10 mouse cellular contexts compared by ENCODE assay signal in the genomic region with DNA sequence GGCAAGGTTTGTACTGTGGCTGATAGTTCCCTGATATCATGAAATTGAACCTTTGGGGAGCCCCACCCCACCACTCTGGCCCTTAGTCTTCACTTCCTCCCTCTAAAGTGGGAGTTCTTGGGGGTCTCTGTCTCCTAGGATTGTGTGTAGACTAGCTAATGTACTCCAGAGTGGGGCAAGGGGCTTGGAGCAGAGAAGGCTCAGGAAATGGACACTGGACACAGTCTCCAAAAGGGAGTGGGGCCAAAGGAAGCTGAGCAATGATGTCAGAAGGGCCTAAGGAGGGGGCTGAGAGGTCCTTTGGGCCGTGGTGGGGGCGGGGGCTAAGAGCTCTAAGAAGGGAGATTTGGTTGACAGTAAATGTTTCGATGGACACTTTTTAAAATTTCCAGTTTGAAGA. TPM values are rescaled to one million over a fixed set of nuclear protein-coding genes. Genes with fewer than 3 reads are reported as not detected.
DNase-seq lines count a peak whose midpoint lies in the region; ATAC-seq lines count a peak whose summit lies in the region.
"Had no signal": no experiment of that assay in that cellular context is flagged by ENCODE, and none has a peak within 500 bp of the region (broad histone marks: within the 10 kb centered on the region; RNA-seq: fewer than 3 reads in every experiment).

No protein-coding gene starts in this region.

- no peak for ATAC-seq in hindbrain, embryonic 11.5 days (ENCODE audit: low FRiP score)
- no peak for ATAC-seq in hindbrain, embryonic 14.5 days (ENCODE audit: low FRiP score)
- no peak for ATAC-seq in midbrain, embryonic 13.5 days
- ATAC-seq in megakaryocyte-erythroid progenitor cell, adult 5-6 weeks (replicated peaks; ENCODE audit: low FRiP score, low TSS enrichment, poor library complexity, severe bottlenecking): no peak

- H3K9me3 ChIP-seq in hindbrain, embryonic 10.5 days: no peaks in the 10 kb centered on the region
- H3K9me3 ChIP-seq in hindbrain, embryonic 11.5 days (ENCODE audit: control insufficient read depth, low read length): no peaks in the 10 kb centered on the region
- H3K9me3 ChIP-seq in hindbrain, embryonic 14.5 days (ENCODE audit: control insufficient read depth, low read length): no peaks in the 10 kb centered on the region
- H3K9me3 ChIP-seq in midbrain, embryonic 13.5 days: no peaks in the 10 kb centered on the region

- H3K4me3 ChIP-seq in hindbrain, embryonic 10.5 days: peak overlapping the region; percentile 95
- H3K4me3 ChIP-seq in hindbrain, embryonic 11.5 days (ENCODE audit: low read depth, low read length): no peak overlapping the region
- H3K4me3 ChIP-seq in brown adipose tissue, adult 24 weeks (ENCODE audit: insufficient read depth, low read depth, low read length): peak overlapping the region; percentile 93
- H3K4me3 ChIP-seq in hindbrain, embryonic 14.5 days (replicated peaks; ENCODE audit: low read length): peak overlapping the region; percentile 85
- H3K4me3 ChIP-seq in midbrain, embryonic 13.5 days (replicated peaks): peak overlapping the region; percentile 86; the same call in 1 of the 2 replicates

- H3K9ac ChIP-seq in hindbrain, embryonic 11.5 days (ENCODE audit: low read depth, low read length): no peak overlapping the region
- peak overlapping the region; percentile 97 for H3K9ac ChIP-seq in hindbrain, embryonic 14.5 days
- H3K9ac ChIP-seq in midbrain, embryonic 13.5 days (replicated peaks): peak overlapping the region; percentile 88

- H3K4me2 ChIP-seq in hindbrain, embryonic 11.5 days (replicated peaks; ENCODE audit: low read depth, low read length): no peak overlapping the region
- peak overlapping the region; percentile 64 for H3K4me2 ChIP-seq in hindbrain, embryonic 14.5 days (replicated peaks)
- peak overlapping the region; percentile 91 for H3K4me2 ChIP-seq in midbrain, embryonic 13.5 days (replicated peaks)

- DNase-seq in hindbrain, embryonic 10.5 days (ENCODE audit: low spot score): no peak
- DNase-seq in hindbrain, embryonic 11.5 days (ENCODE audit: low spot score): no peak
- no peak for DNase-seq in hindbrain, embryonic 14.5 days (ENCODE audit: low spot score)
- no peak for DNase-seq in cerebellum, postnatal 4 days (ENCODE audit: low spot score in 2 of 2)
- no peak for DNase-seq in left cerebral cortex, adult 11 months (ENCODE audit: low spot score)
- DNase-seq: cerebellum, postnatal 25 days had no signal

- peaks cover 39% of the 10 kb centered on the region for H3K36me3 ChIP-seq in hindbrain, embryonic 10.5 days
- no peaks in the 10 kb centered on the region for H3K36me3 ChIP-seq in hindbrain, embryonic 11.5 days (ENCODE audit: control insufficient read depth, insufficient read depth, low read length)
- H3K36me3 ChIP-seq in hindbrain, embryonic 14.5 days (replicated peaks; ENCODE audit: control insufficient read depth, insufficient read depth): no peaks in the 10 kb centered on the region
- H3K36me3 ChIP-seq in midbrain, embryonic 13.5 days: 0 out of 2 replicates have a peak, but pooled peaks cover 3% of the 10 kb centered on the region

- H3K4me1 ChIP-seq in hindbrain, embryonic 10.5 days (replicated peaks): peaks cover 70% of the 10 kb centered on the region
- H3K4me1 ChIP-seq in hindbrain, embryonic 11.5 days (replicated peaks; ENCODE audit: control insufficient read depth, insufficient read depth, low read length): peaks cover 6% of the 10 kb centered on the region
- H3K4me1 ChIP-seq in brown adipose tissue, adult 24 weeks (ENCODE audit: control insufficient read depth, insufficient read depth, insufficient read length, low read length): peaks cover 53% of the 10 kb centered on the region
- H3K4me1 ChIP-seq in hindbrain, embryonic 14.5 days (replicated peaks; ENCODE audit: control insufficient read depth, insufficient read depth, low read length): peaks cover 38% of the 10 kb centered on the region
- peaks cover 52% of the 10 kb centered on the region for H3K4me1 ChIP-seq in midbrain, embryonic 13.5 days (replicated peaks)

- no peaks in the 10 kb centered on the region; the same call in 1 of the 2 replicates for H3K27me3 ChIP-seq in hindbrain, embryonic 10.5 days (ENCODE audit: insufficient read depth, poor library complexity, severe bottlenecking)
- no peaks in the 10 kb centered on the region for H3K27me3 ChIP-seq in hindbrain, embryonic 11.5 days (ENCODE audit: control insufficient read depth, insufficient read depth, low read length)
- no peaks in the 10 kb centered on the region for H3K27me3 ChIP-seq in hindbrain, embryonic 14.5 days (ENCODE audit: control insufficient read depth, insufficient read depth, low read length)
- no peaks in the 10 kb centered on the region for H3K27me3 ChIP-seq in midbrain, embryonic 13.5 days

- H3K27ac ChIP-seq in hindbrain, embryonic 10.5 days: peak overlapping the region; percentile 42; the same call in 1 of the 2 replicates
- H3K27ac ChIP-seq in hindbrain, embryonic 11.5 days (ENCODE audit: low read depth, low read length): no peak overlapping the region
- H3K27ac ChIP-seq in brown adipose tissue, adult 24 weeks (replicated peaks; ENCODE audit: low read depth, low read length): peak overlapping the region; percentile 97
- no peak overlapping the region for H3K27ac ChIP-seq in hindbrain, embryonic 14.5 days
- H3K27ac ChIP-seq in midbrain, embryonic 13.5 days: no peak overlapping the region

- 91% methylated on average over 3 of the region's 3 CpGs for WGBS in hindbrain, embryonic 10.5 days
- 86% methylated on average over 3 of the region's 3 CpGs for WGBS in hindbrain, embryonic 11.5 days
- 88% methylated on average over 3 of the region's 3 CpGs for WGBS in hindbrain, embryonic 14.5 days
- WGBS in midbrain, embryonic 13.5 days: 88% methylated on average over 3 of the region's 3 CpGs

RNA-seq across cellular contexts. Expression of a gene that starts 2.5 kb away (rescaled TPM):
- polyA plus RNA-seq in hindbrain, embryonic 10.5 days (2016; fragmentation: Nextera tagmentation; extraction: Ambion mirVana): 238 and 265 TPM in 2 replicates
- polyA plus RNA-seq in hindbrain, embryonic 11.5 days (2014; fragmentation: Nextera tagmentation; extraction: Ambion mirVana): 263 and 264 TPM in 2 replicates
- polyA plus RNA-seq in brown adipose tissue, adult 24 weeks (2012; ENCODE audit: insufficient read depth, insufficient read length, missing spikeins): 289 and 375 TPM in 2 replicates
- polyA plus RNA-seq in hindbrain, embryonic 14.5 days (2014; fragmentation: Nextera tagmentation; extraction: Ambion mirVana): 455 and 483 TPM in 2 replicates
- 248 and 257 TPM in 2 replicates for polyA plus RNA-seq in midbrain, embryonic 13.5 days (2015; fragmentation: Nextera tagmentation; extraction: Ambion mirVana)
- 194 and 203 TPM in 2 replicates for total RNA-seq in megakaryocyte-erythroid progenitor cell, adult 5-6 weeks (2014; fragmentation: Nextera tagmentation)
- total RNA-seq in megakaryocyte-erythroid progenitor cell, adult 5-6 weeks (2017): 214 and 238 TPM in 2 replicates

RNA-seq across cellular contexts. Expression of a gene that starts 14.0 kb away (rescaled TPM):
- 130 and 134 TPM in 2 replicates for polyA plus RNA-seq in hindbrain, embryonic 10.5 days (2016; fragmentation: Nextera tagmentation; extraction: Ambion mirVana)
- polyA plus RNA-seq in hindbrain, embryonic 11.5 days (2014; fragmentation: Nextera tagmentation; extraction: Ambion mirVana): 59.0 and 63.8 TPM in 2 replicates
- 6.7 and 13.2 TPM in 2 replicates for polyA plus RNA-seq in brown adipose tissue, adult 24 weeks (2012; ENCODE audit: insufficient read depth, insufficient read length, missing spikeins)
- polyA plus RNA-seq in hindbrain, embryonic 14.5 days (2014; fragmentation: Nextera tagmentation; extraction: Ambion mirVana): 56.8 and 62.8 TPM in 2 replicates
- polyA plus RNA-seq in midbrain, embryonic 13.5 days (2015; fragmentation: Nextera tagmentation; extraction: Ambion mirVana): 102 and 104 TPM in 2 replicates
- 36.9 and 58.7 TPM in 2 replicates for total RNA-seq in megakaryocyte-erythroid progenitor cell, adult 5-6 weeks (2014; fragmentation: Nextera tagmentation)
- 15.5 and 37.8 TPM in 2 replicates for total RNA-seq in megakaryocyte-erythroid progenitor cell, adult 5-6 weeks (2017)

RNA-seq across cellular contexts. Expression of a gene that starts 39.4 kb away (rescaled TPM):
- polyA plus RNA-seq in hindbrain, embryonic 10.5 days (2016; fragmentation: Nextera tagmentation; extraction: Ambion mirVana): 0.55 and 0.71 TPM in 2 replicates
- 0.27 and 0.88 TPM in 2 replicates for polyA plus RNA-seq in hindbrain, embryonic 11.5 days (2014; fragmentation: Nextera tagmentation; extraction: Ambion mirVana)
- polyA plus RNA-seq in brown adipose tissue, adult 24 weeks (2012; ENCODE audit: insufficient read depth, insufficient read length, missing spikeins): not detected in 2 replicates
- 1.9 and 2.3 TPM in 2 replicates for polyA plus RNA-seq in hindbrain, embryonic 14.5 days (2014; fragmentation: Nextera tagmentation; extraction: Ambion mirVana)
- polyA plus RNA-seq in midbrain, embryonic 13.5 days (2015; fragmentation: Nextera tagmentation; extraction: Ambion mirVana): 0.95 and 1.2 TPM in 2 replicates
- total RNA-seq in megakaryocyte-erythroid progenitor cell, adult 5-6 weeks (2014; fragmentation: Nextera tagmentation): 0.13 TPM in 1 of 2 replicates, not detected in the other
- total RNA-seq in megakaryocyte-erythroid progenitor cell, adult 5-6 weeks (2017): 2.3 TPM in 1 of 2 replicates, not detected in the other

RNA-seq across cellular contexts. Expression of a gene that starts 50.2 kb away (rescaled TPM):
- polyA plus RNA-seq in hindbrain, embryonic 10.5 days (2016; fragmentation: Nextera tagmentation; extraction: Ambion mirVana): 5.2 and 6.1 TPM in 2 replicates
- 5.8 and 8.3 TPM in 2 replicates for polyA plus RNA-seq in hindbrain, embryonic 11.5 days (2014; fragmentation: Nextera tagmentation; extraction: Ambion mirVana)
- 0.83 and 1.3 TPM in 2 replicates for polyA plus RNA-seq in brown adipose tissue, adult 24 weeks (2012; ENCODE audit: insufficient read depth, insufficient read length, missing spikeins)
- 0.43 and 0.82 TPM in 2 replicates for polyA plus RNA-seq in hindbrain, embryonic 14.5 days (2014; fragmentation: Nextera tagmentation; extraction: Ambion mirVana)
- polyA plus RNA-seq in midbrain, embryonic 13.5 days (2015; fragmentation: Nextera tagmentation; extraction: Ambion mirVana): 0.50 and 0.72 TPM in 2 replicates
- total RNA-seq in megakaryocyte-erythroid progenitor cell, adult 5-6 weeks (2014; fragmentation: Nextera tagmentation): 163 and 191 TPM in 2 replicates
- total RNA-seq in megakaryocyte-erythroid progenitor cell, adult 5-6 weeks (2017): 94.2 and 132 TPM in 2 replicates
- total RNA-seq: left cerebral cortex, postnatal 4 days had no signal

RNA-seq across cellular contexts. Expression of a gene that starts 51.2 kb away (rescaled TPM):
- 0.98 and 2.3 TPM in 2 replicates for polyA plus RNA-seq in hindbrain, embryonic 10.5 days (2016; fragmentation: Nextera tagmentation; extraction: Ambion mirVana)
- polyA plus RNA-seq in hindbrain, embryonic 11.5 days (2014; fragmentation: Nextera tagmentation; extraction: Ambion mirVana): 1.7 and 2.5 TPM in 2 replicates
- 0.36 and 1.0 TPM in 2 replicates for polyA plus RNA-seq in brown adipose tissue, adult 24 weeks (2012; ENCODE audit: insufficient read depth, insufficient read length, missing spikeins)
- polyA plus RNA-seq in hindbrain, embryonic 14.5 days (2014; fragmentation: Nextera tagmentation; extraction: Ambion mirVana): 0.94 and 1.3 TPM in 2 replicates
- 0.82 and 0.89 TPM in 2 replicates for polyA plus RNA-seq in midbrain, embryonic 13.5 days (2015; fragmentation: Nextera tagmentation; extraction: Ambion mirVana)
- 0.46 TPM in 1 of 2 replicates, not detected in the other for total RNA-seq in megakaryocyte-erythroid progenitor cell, adult 5-6 weeks (2014; fragmentation: Nextera tagmentation)
- not detected in 2 replicates for total RNA-seq in megakaryocyte-erythroid progenitor cell, adult 5-6 weeks (2017)

Comparison
In these comparisons a context has a peak if more than half of its experiments do, and no peak if none do; other contexts are left out.
1. H3K27ac ChIP-seq: peak in hindbrain, embryonic 10.5 days (single experiment) and brown adipose tissue, adult 24 weeks (single experiment); none in hindbrain, embryonic 11.5 days (single experiment), hindbrain, embryonic 14.5 days (single experiment) and midbrain, embryonic 13.5 days (single experiment).